Mouse (Mus musculus) myocyte (in vitro differentiated cells): ENCODE measurements around the gene Pglyrp4. TPM values are rescaled to one million over a fixed set of nuclear protein-coding genes. Genes with fewer than 3 reads are reported as not detected.

Source experiments
- polyA plus RNA-seq: library from polyadenylated mRNA; unstranded; fragments of >200 nt; fragmentation: generic; extraction: Trizol; gene quantifications from one replicate; pipeline ENCODE4 v1.2.1, GENCODE M21; 2012; ENCODE audit warnings: missing spikeins

Gene Pglyrp4
- polyA plus RNA-seq, 1 experiment, result not detected

Other genes with a start within 250 kb of the Pglyrp4 start
- 33.7 TPM for gene Snapin, start 235.9 kb upstream of the Pglyrp4 start, polyA plus RNA-seq
- 108 TPM for gene Chtop, start 217.4 kb upstream of the Pglyrp4 start, polyA plus RNA-seq
- gene S100a1, start 212.5 kb upstream of the Pglyrp4 start, polyA plus RNA-seq, result 189 TPM
- 106 TPM for gene S100a13, start 212.5 kb upstream of the Pglyrp4 start, polyA plus RNA-seq
- 2.9 TPM for gene S100a14, start 200.1 kb upstream of the Pglyrp4 start, polyA plus RNA-seq
- 210 TPM for gene S100a16, start 189.7 kb upstream of the Pglyrp4 start, polyA plus RNA-seq
- 4.7 TPM for gene S100a3, start 166.3 kb upstream of the Pglyrp4 start, polyA plus RNA-seq
- not detected for gene S100a2, start 136.7 kb upstream of the Pglyrp4 start, polyA plus RNA-seq
- 0.89 TPM for gene Gm42674, start 125.0 kb upstream of the Pglyrp4 start, polyA plus RNA-seq
- gene S100a4, start 123.1 kb upstream of the Pglyrp4 start, polyA plus RNA-seq, result 3,627 TPM
- gene S100a5, start 118.4 kb upstream of the Pglyrp4 start, polyA plus RNA-seq, result 0.19 TPM
- 2,472 TPM for gene S100a6, start 114.0 kb upstream of the Pglyrp4 start, polyA plus RNA-seq
- 0.37 TPM for gene S100a7a, start 72.9 kb upstream of the Pglyrp4 start, polyA plus RNA-seq
- not detected for gene S100a8, start 57.9 kb upstream of the Pglyrp4 start, polyA plus RNA-seq
- not detected for gene S100a9, start 31.2 kb upstream of the Pglyrp4 start, polyA plus RNA-seq
- not detected for gene Gm5849, start 51.0 kb downstream of the Pglyrp4 start, polyA plus RNA-seq